Mouse (Mus musculus) brain, embryonic 14.5 days (tissue): ENCODE measurements at regions not wholly inside any gene's neighbourhood (a gene's known extent, or its start where the extent isn't known, plus 50 kb on each side); places are given as distances from the start of the nearest gene placed in this dataset.

Experiments
- CTCF ChIP-seq: fragments of 200-500 bp; IDR thresholded peaks from 2 replicates; pipeline ENCODE4 v1.5.1; 2012; ENCODE audit warnings: inconsistent platforms, mild to moderate bottlenecking, moderate library complexity, borderline replicate concordance; ENCODE audit not compliant: insufficient read depth, insufficient read length; ENCODE audit errors: extremely low read depth
- POLR2A ChIP-seq: fragments of 200-500 bp; IDR thresholded peaks from 2 replicates; pipeline ENCODE4 v1.6.1; 2012; ENCODE audit warnings: mild to moderate bottlenecking, inconsistent platforms, borderline replicate concordance; ENCODE audit not compliant: poor library complexity, insufficient read depth, insufficient read length, severe bottlenecking; ENCODE audit errors: extremely low read depth

DNA sequence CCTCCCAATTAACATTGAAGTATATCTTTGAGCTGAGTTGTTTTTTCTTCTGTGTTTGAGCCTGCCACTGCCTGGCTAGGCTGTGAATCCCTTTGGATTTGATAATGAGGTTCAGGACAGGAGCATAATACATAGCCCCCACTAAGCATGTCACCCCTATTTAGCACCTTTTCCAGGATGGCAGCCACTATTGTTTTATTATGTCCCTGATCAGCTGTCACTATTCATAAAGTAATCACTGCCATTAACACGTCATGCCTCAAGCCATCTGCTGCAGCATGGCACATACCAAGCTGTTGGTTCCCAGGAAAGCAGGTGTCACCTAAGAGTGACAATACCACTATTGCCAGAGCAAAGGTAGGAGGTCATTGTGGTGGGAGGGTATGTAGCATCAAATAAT, 167.0 kb upstream of the Nr2f2 start:
- TF ChIP-seq POLR2A (no peak), CTCF (no peak)
